12 mouse cellular contexts compared by ENCODE assay signal in the genomic region with DNA sequence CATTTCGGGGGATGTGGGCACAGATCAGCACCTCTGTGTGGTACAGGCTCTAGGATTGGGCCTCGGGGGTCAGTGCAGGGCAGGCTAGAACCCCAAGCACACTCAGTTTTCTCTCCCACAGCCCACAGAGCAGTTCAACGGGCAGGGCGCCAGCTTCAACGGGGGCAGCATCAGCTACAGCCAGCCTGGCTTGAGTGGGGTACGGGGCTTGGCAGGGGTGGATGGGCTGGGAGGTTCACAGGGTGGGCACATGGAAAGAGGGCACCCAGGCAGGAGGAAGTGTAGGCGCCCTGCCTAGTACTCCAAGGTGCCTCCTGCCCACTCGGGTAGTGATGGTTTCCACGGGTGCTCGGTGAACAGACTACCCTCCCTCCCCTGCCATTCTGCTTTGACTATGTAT.
"Had no signal": no experiment of that assay in that cellular context is flagged by ENCODE, and none has a peak within 500 bp of the region (broad histone marks: within the 10 kb centered on the region; RNA-seq: fewer than 3 reads in every experiment).

No protein-coding gene starts in this region.

- H3K27me3 ChIP-seq: limb, embryonic 12.5 days; liver, embryonic 13.5 days; lung, embryonic 15.5 days; neural tube, embryonic 12.5 days; stomach, embryonic 15.5 days had no signal

- H3K4me1 ChIP-seq: limb, embryonic 12.5 days; liver, embryonic 13.5 days; lung, embryonic 15.5 days; stomach, embryonic 15.5 days had no signal

- DNase-seq: kidney, adult 18-20 months; kidney, postnatal 4 days; liver; liver, embryonic 13.5 days; liver, postnatal 0 days; midbrain, embryonic 14.5 days; thymus, postnatal 4 days had no signal

- H3K4me3 ChIP-seq: limb, embryonic 12.5 days; liver, embryonic 13.5 days; lung, embryonic 15.5 days; neural tube, embryonic 12.5 days; stomach, embryonic 15.5 days had no signal

- H3K27ac ChIP-seq: kidney, postnatal 0 days; limb, embryonic 12.5 days; liver, embryonic 13.5 days; lung, embryonic 15.5 days; neural tube, embryonic 12.5 days; stomach, embryonic 15.5 days had no signal

- H3K4me2 ChIP-seq: limb, embryonic 12.5 days; liver, embryonic 13.5 days; lung, embryonic 15.5 days; neural tube, embryonic 12.5 days; stomach, embryonic 15.5 days had no signal

- ATAC-seq: liver, postnatal 0 days had no signal

- H3K9ac ChIP-seq: limb, embryonic 12.5 days; liver, embryonic 13.5 days; liver, postnatal 0 days; lung, embryonic 15.5 days; neural tube, embryonic 12.5 days; stomach, embryonic 15.5 days had no signal

- H3K9me3 ChIP-seq: limb, embryonic 12.5 days; liver, embryonic 13.5 days; lung, embryonic 15.5 days; neural tube, embryonic 12.5 days; stomach, embryonic 15.5 days had no signal
